Mouse (Mus musculus): Measurements from ENCODE around the gene Ldlrad2. TPM values are rescaled to one million over a fixed set of nuclear protein-coding genes. Genes with fewer than 3 reads are reported as not detected.
A peak's percentile ranks its signal among the peaks of the same experiment; 100 is the strongest.
"Not testable (repeated sequence)": the region's sequence is repeated elsewhere in the genome, so short reads cannot be mapped to it uniquely, and the experiment has no call there.

Ldlrad2 gene
- polyA plus RNA-seq, 1 experiment from 2014 or later, result not detected

DNA sequence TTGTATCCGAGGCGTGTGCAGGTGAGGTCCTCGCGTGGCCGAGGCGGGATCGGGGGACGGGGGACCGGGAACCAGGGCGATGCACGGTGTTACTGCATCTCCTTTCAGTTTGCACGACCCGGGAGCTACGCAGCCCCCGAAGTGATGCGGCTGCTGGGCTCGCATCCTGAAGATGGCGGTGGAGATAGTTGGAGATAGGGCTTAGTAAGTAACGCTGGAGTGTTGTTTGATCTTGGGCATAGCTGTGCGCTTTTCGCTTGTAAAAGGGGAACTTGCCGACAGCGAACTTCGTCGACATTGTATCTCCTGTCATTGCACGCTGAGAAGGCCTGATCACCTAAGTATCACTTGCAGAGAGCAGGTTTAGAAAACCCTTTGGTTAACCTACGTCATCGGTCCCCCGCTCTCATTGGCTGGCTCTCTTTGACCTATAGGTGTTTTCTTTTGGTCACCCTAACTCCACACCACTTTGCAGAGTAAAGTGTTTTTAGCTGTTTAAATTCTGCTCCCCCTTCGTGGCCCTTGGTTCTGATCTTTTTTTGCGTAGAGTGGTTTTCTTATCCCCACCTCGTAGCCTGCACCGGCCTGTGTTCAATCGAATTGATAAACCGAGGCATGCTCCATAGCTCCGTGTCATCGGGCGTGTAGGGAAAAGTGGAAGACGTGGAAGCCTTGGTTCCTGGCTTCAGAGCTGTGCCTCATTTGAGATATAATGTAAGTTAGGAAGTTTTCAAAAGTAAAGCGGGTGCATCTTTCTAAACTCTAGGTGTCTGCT is 20.3 kb upstream of the Ldlrad2 start:
- peak overlapping the region; percentile 99 for H3K27ac ChIP-seq (ENCODE audit: low read depth, low read length)
- peak; percentile 32 for ATAC-seq (ENCODE audit: low FRiP score, low TSS enrichment)
- 3% methylated on average over 40 of the region's 40 CpGs for WGBS

DNA sequence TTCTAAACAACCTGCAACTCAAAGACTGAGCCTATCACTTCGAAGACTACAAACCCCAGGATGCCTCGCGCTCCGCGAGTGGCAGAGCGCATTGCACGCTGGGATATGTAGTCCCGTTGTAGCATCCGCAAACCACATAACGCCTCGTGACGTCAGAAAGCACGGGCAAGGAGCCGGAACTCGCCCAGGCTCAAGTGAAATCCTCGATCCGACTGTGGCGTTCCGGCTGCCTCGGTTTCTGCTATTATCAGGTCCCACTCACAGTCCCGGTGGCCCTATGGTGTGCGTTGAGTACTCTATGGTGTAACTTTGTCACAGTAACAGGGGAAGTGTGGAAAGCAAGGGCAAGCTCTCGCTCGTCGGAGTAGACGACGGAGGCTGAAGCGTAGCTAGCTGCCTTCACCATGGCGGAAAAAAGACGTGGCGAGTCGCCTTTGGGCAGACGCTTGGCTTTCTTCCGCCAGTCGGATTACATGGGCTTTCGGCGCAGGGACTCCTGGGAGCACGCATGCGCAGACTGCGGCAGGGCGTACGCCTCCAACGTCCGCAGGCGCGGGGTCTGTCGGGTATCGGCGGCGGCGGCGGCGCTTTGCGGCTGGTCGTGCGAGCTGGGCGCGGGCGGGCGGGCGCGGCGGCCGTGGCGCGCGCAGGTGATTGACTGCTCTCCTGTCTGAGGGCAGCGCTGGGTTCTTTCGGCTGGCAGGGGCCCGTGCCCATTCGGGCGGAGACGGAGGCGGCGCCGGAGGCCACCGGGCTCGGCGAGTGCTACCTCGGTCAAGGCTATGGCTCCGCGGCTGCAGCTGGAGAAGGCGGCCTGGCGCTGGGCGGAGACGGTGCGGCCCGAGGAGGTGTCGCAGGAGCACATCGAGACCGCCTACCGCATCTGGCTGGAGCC is 19.5 kb upstream of the Ldlrad2 start, which contains the start of gene Usp48:
TSS of gene Usp48 (plus strand) at position 155 of the 895 bp plus-strand sequence.
- Histone ChIP-seq H3K36me3 (ENCODE audit: control insufficient read depth, insufficient read depth, low read length) (no peaks in the 10 kb centered on the region), H3K9ac (ENCODE audit: low read depth, low read length) (peak within 1 kb of the TSS; percentile 90), H3K4me2 (replicated peaks; ENCODE audit: low read depth, low read length) (peak within 1 kb of the TSS; percentile 93), H3K4me3 (ENCODE audit: low read length) (peak within 1 kb of the TSS; percentile 96), H3K27ac (ENCODE audit: low read depth, low read length) (peak within 1 kb of the TSS; percentile 99), H3K4me1 (ENCODE audit: control insufficient read depth, insufficient read depth, low read length) (peaks cover 16% of the 10 kb centered on the region), H3K27me3 (ENCODE audit: control insufficient read depth, insufficient read depth, low read length) (no peaks in the 10 kb centered on the region), H3K9me3 (ENCODE audit: control insufficient read depth, low read length) (no peaks in the 10 kb centered on the region)
- whole genome bisulfite sequencing, result 1% methylated on average over 92 of the region's 92 CpGs
- ATAC-seq (ENCODE audit: low FRiP score, low TSS enrichment), result peak; percentile 94

More for the DNA sequence above, 20.3 kb upstream of the Ldlrad2 start:
- Histone ChIP-seq H3K4me3 (ENCODE audit: low read length) (peak overlapping the region; percentile 96), H3K36me3 (ENCODE audit: control insufficient read depth, insufficient read depth, low read length) (no peaks in the 10 kb centered on the region), H3K9me3 (ENCODE audit: control insufficient read depth, low read length) (no peaks in the 10 kb centered on the region), H3K4me2 (replicated peaks; ENCODE audit: low read depth, low read length) (peak overlapping the region; percentile 93), H3K27me3 (ENCODE audit: control insufficient read depth, insufficient read depth, low read length) (no peaks in the 10 kb centered on the region), H3K9ac (ENCODE audit: low read depth, low read length) (peak overlapping the region; percentile 90), H3K4me1 (ENCODE audit: control insufficient read depth, insufficient read depth, low read length) (peaks cover 16% of the 10 kb centered on the region)

DNA sequence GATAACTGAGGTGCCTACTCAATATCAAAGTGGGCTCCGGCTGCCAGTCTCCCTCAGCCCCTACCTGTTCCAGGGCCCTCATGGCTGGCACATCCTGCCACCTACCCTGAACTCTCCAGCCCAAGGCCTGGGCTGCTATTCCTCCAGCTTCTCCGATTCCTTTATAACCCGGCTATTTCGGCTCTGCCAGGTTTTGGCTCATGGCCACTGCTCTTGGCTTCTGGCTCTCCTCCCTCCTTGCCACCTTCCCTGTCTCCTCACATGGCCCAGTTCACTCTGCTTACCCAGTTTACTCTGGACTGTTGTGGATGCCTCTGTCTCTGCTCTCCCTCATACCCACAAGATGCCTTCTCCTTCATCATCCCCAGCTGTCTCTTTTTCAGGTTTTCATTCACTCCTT is 16.6 kb upstream of the Ldlrad2 start:
- Histone ChIP-seq H3K27ac (ENCODE audit: low read depth, low read length) (no peak overlapping the region), H3K36me3 (ENCODE audit: control insufficient read depth, insufficient read depth, low read length) (no peaks in the 10 kb centered on the region), H3K9me3 (ENCODE audit: control insufficient read depth, low read length) (no peaks in the 10 kb centered on the region), H3K27me3 (ENCODE audit: control insufficient read depth, insufficient read depth, low read length) (no peaks in the 10 kb centered on the region), H3K9ac (ENCODE audit: low read depth, low read length) (no peak overlapping the region), H3K4me3 (ENCODE audit: low read length) (no peak overlapping the region), H3K4me1 (ENCODE audit: control insufficient read depth, insufficient read depth, low read length) (peaks cover 11% of the 10 kb centered on the region), H3K4me2 (replicated peaks; ENCODE audit: low read depth, low read length) (no peak overlapping the region)
- WGBS, result 81% methylated on average over 4 of the region's 4 CpGs
- no peak for ATAC-seq (ENCODE audit: low FRiP score, low TSS enrichment)

DNA sequence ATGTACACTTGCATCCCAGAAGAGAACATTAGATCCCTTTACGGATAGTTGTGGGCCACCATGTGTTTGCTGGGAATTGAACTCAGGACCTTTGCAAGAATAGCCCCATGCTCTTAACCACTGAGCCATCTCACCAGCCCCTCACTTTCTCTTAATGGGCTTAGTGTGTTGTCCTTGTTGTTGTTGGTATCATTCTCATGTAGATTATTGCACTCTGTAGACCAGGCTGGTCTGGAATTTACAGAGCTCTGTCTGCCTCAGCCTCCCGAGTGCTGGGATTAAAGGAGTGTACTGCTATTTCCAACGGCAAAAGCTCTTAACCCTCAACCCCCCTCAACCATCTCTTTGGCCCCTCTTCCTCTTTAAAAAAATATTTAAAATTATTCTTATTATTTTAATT is 15.2 kb upstream of the Ldlrad2 start:
- ATAC-seq (ENCODE audit: low FRiP score, low TSS enrichment), result no peak
- H3K36me3 ChIP-seq (ENCODE audit: control insufficient read depth, insufficient read depth, low read length), result no peaks in the 10 kb centered on the region
- no peaks in the 10 kb centered on the region for H3K4me1 ChIP-seq (ENCODE audit: control insufficient read depth, insufficient read depth, low read length)
- H3K4me2 ChIP-seq (replicated peaks; ENCODE audit: low read depth, low read length), result no peak overlapping the region
- H3K9me3 ChIP-seq (ENCODE audit: control insufficient read depth, low read length), result no peaks in the 10 kb centered on the region
- WGBS, result 84% methylated on average over 3 of the region's 3 CpGs
- no peak overlapping the region for H3K4me3 ChIP-seq (ENCODE audit: low read length)
- no peaks in the 10 kb centered on the region for H3K27me3 ChIP-seq (ENCODE audit: control insufficient read depth, insufficient read depth, low read length)
- H3K27ac ChIP-seq (ENCODE audit: low read depth, low read length), result no peak overlapping the region
- H3K9ac ChIP-seq (ENCODE audit: low read depth, low read length), result no peak overlapping the region

DNA sequence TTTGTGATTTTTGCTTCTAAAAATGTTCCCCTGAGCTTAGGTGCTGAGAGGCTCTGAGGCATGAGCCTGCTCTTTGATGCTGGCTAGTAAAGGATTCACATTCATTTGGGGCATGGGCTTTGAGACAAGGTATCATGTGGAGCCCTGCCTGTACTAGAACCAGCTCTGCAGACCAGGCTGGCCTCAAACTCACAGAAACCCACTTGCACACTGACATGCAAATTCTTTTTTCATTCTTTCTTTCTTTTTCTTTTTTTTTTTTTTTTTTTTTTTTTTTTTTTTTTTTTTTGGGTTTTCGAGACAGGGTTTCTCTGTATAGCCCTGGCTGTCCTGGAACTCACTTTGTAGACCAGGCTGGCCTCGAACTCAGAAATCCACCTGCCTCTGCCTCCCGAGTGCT is 14.7 kb upstream of the Ldlrad2 start:
- not testable (repeated sequence) for H3K36me3 ChIP-seq (ENCODE audit: control insufficient read depth, insufficient read depth, low read length); H3K4me3 ChIP-seq (ENCODE audit: low read length); H3K9me3 ChIP-seq (ENCODE audit: control insufficient read depth, low read length); H3K4me2 ChIP-seq (replicated peaks; ENCODE audit: low read depth, low read length); H3K27ac ChIP-seq (ENCODE audit: low read depth, low read length); H3K9ac ChIP-seq (ENCODE audit: low read depth, low read length); H3K27me3 ChIP-seq (ENCODE audit: control insufficient read depth, insufficient read depth, low read length); H3K4me1 ChIP-seq (ENCODE audit: control insufficient read depth, insufficient read depth, low read length); ATAC-seq (ENCODE audit: low FRiP score, low TSS enrichment)
- 87% methylated on average over 2 of the region's 3 CpGs for WGBS

DNA sequence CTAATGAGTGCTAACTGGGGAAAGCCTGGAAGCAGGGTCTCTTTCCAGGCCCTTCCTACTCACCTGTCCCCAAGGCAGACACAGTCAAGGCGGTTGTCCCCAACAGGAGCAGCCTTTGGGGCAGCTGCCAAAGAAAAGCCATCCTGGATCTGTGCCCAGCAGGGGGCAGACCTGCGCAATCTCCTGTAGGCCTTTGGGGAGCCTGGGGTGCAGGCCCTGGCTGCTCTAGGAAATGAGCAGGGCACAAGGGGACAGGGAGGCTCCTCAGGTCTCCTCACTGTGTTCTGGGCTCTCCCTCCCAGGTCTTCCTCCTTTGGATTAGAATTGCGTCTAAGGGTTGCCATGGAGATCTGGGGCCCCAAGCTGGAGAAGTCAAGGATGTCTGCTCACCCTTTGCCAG is 7.4 kb upstream of the Ldlrad2 start:
- Histone ChIP-seq H3K27ac (ENCODE audit: low read depth, low read length) (no peak overlapping the region), H3K4me1 (ENCODE audit: control insufficient read depth, insufficient read depth, low read length) (no peaks in the 10 kb centered on the region; the same call in 1 of the 2 replicates), H3K9me3 (ENCODE audit: control insufficient read depth, low read length) (no peaks in the 10 kb centered on the region), H3K36me3 (ENCODE audit: control insufficient read depth, insufficient read depth, low read length) (no peaks in the 10 kb centered on the region), H3K27me3 (ENCODE audit: control insufficient read depth, insufficient read depth, low read length) (0 out of 2 replicates have a peak, but pooled peaks cover 5% of the 10 kb centered on the region), H3K9ac (ENCODE audit: low read depth, low read length) (no peak overlapping the region), H3K4me2 (replicated peaks; ENCODE audit: low read depth, low read length) (no peak overlapping the region), H3K4me3 (ENCODE audit: low read length) (no peak overlapping the region)
- 43% methylated on average over 3 of the region's 3 CpGs for WGBS
- ATAC-seq (ENCODE audit: low FRiP score, low TSS enrichment), result no peak

DNA sequence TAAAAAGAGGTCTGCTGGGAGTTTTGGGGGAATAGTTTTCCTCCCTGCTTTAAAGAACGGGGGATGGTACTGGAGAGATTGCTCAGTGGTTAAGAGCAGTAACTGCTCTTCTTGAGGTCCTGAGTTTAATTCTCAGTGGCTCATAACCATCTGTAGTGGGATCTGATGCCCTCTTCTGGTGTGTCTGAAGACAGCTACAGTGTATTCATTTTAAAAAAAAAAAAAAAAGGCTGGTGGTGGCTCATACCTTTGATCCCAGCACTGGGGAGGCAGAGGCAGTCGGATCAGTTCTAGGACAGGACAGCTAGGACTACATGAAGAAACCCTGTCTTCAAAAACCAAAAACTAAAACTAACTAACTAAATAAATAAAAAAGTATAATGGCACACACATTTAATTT is 5.9 kb upstream of the Ldlrad2 start:
- WGBS, result 79% methylated on average over 2 of the region's 2 CpGs
- H3K36me3 ChIP-seq (ENCODE audit: control insufficient read depth, insufficient read depth, low read length), result no peaks in the 10 kb centered on the region
- H3K9ac ChIP-seq (ENCODE audit: low read depth, low read length), result no peak overlapping the region
- H3K4me3 ChIP-seq (ENCODE audit: low read length), result no peak overlapping the region
- no peak overlapping the region for H3K27ac ChIP-seq (ENCODE audit: low read depth, low read length)
- H3K4me1 ChIP-seq (ENCODE audit: control insufficient read depth, insufficient read depth, low read length), result no peaks in the 10 kb centered on the region; the same call in 1 of the 2 replicates
- no peaks in the 10 kb centered on the region for H3K9me3 ChIP-seq (ENCODE audit: control insufficient read depth, low read length)
- H3K27me3 ChIP-seq (ENCODE audit: control insufficient read depth, insufficient read depth, low read length), result 0 out of 2 replicates have a peak, but pooled peaks cover 5% of the 10 kb centered on the region
- no peak overlapping the region for H3K4me2 ChIP-seq (replicated peaks; ENCODE audit: low read depth, low read length)
- ATAC-seq (ENCODE audit: low FRiP score, low TSS enrichment), result no peak

DNA sequence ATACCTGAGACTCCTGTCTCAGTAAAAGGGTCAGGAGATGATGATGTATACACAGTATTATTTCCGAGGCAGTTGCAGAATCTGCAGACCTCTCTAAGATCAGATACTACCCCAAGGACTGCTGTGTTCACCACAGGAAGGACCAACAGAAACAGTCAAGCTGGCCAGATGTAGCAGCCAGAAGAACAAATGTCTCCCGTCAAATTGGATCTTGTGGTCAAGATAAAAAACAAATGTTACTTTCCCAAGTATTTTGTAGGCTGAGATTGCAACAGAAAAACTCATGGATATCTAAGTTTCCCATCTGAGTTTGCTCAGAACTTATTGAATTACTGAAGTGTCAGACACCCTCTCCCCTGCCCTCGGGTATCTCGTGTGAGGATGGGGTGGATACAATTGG is 5.4 kb upstream of the Ldlrad2 start:
- no peak overlapping the region for H3K27ac ChIP-seq (ENCODE audit: low read depth, low read length)
- H3K36me3 ChIP-seq (ENCODE audit: control insufficient read depth, insufficient read depth, low read length), result no peaks in the 10 kb centered on the region
- no peak overlapping the region for H3K4me2 ChIP-seq (replicated peaks; ENCODE audit: low read depth, low read length)
- no peak for ATAC-seq (ENCODE audit: low FRiP score, low TSS enrichment)
- H3K4me3 ChIP-seq (ENCODE audit: low read length), result no peak overlapping the region
- H3K4me1 ChIP-seq (ENCODE audit: control insufficient read depth, insufficient read depth, low read length), result no peaks in the 10 kb centered on the region; the same call in 1 of the 2 replicates
- no peak overlapping the region for H3K9ac ChIP-seq (ENCODE audit: low read depth, low read length)
- no peaks in the 10 kb centered on the region for H3K9me3 ChIP-seq (ENCODE audit: control insufficient read depth, low read length)
- 0 out of 2 replicates have a peak, but pooled peaks cover 5% of the 10 kb centered on the region for H3K27me3 ChIP-seq (ENCODE audit: control insufficient read depth, insufficient read depth, low read length)
- 43% methylated on average over 4 of the region's 4 CpGs for WGBS
